Mouse (Mus musculus) heart, postnatal 4 days (tissue): ENCODE data around the gene Armh3. TPM values are rescaled to one million over a fixed set of nuclear protein-coding genes. Genes with fewer than 3 reads are reported as not detected.
A peak's percentile ranks its signal among the peaks of the same experiment; 100 is the strongest.

Source experiments
- DNase-seq: peaks from one replicate; pipeline ENCODE4 v3.0.0; 2021
- total RNA-seq, 2 experiments: library from RNA; stranded (reverse); gene quantifications; 2 replicates each; pipeline ENCODE4 v1.2.3; 2021

The Armh3 gene
- total RNA-seq, 2 experiments from 2014 or later: 14.8 to 16.9 TPM

- DNase-seq: no peak
These were observed 214.2 kb downstream of the Armh3 start for GRCm38 (mm10) chr19:45783933-45784576.

GRCm38 (mm10) chr19:45783181-45783932 is 214.9 kb downstream of the Armh3 start, which contains the start of gene Mgea5:
Gene Mgea5, minus strand, starts transcription at chr19:45783837.
- DNase-seq: peak; percentile 98

- peak; percentile 83 for DNase-seq
These were observed 215.8 kb downstream of the Armh3 start for GRCm38 (mm10) chr19:45782315-45783001.

- DNase-seq: no peak
These were observed 216.6 kb downstream of the Armh3 start for GRCm38 (mm10) chr19:45781676-45782075.

- DNase-seq: no peak
These were observed 217.9 kb downstream of the Armh3 start for GRCm38 (mm10) chr19:45780350-45780915.

GRCm38 (mm10) chr19:45775486-45775885 is 222.8 kb downstream of the Armh3 start:
- no peak for DNase-seq

- no peak for DNase-seq
These were observed 226.8 kb downstream of the Armh3 start for GRCm38 (mm10) chr19:45771501-45771900.

Other genes starting within 250 kb of the Armh3 start
- gene Npm3, start 248.9 kb downstream of the Armh3 start, total RNA-seq: 10 to 100 TPM; 25.4 to 27.8 TPM
- gene Mgea5, start 214.7 kb downstream of the Armh3 start, total RNA-seq: 10 to 100 TPM; 82.8 to 89.2 TPM
- 10 to 100 TPM; 69.8 to 85.1 TPM for gene Kcnip2, start 182.4 kb downstream of the Armh3 start, total RNA-seq
- gene Hps6, start 5.0 kb upstream of the Armh3 start, total RNA-seq: 1 to 10 TPM; 5.6 to 5.8 TPM
- 10 to 100 TPM; 31.4 to 35.1 TPM for gene Pprc1, start 46.4 kb upstream of the Armh3 start, total RNA-seq
- gene Ldb1, start 46.7 kb upstream of the Armh3 start, total RNA-seq: 10 to 100 TPM; 76.3 to 81.5 TPM
- gene Nolc1, start 77.4 kb upstream of the Armh3 start, total RNA-seq: 10 to 100 TPM; 31.4 to 32.0 TPM
- gene Elovl3, start 133.4 kb upstream of the Armh3 start, total RNA-seq: not detected
- gene Pitx3, start 149.8 kb upstream of the Armh3 start, total RNA-seq: not detected
- 10 to 100 TPM; 57.6 to 58.3 TPM for gene Gbf1, start 154.0 kb upstream of the Armh3 start, total RNA-seq